Mouse (Mus musculus) small intestine, adult 2 months (tissue): ENCODE measurements around the gene Capg. TPM values are rescaled to one million over a fixed set of nuclear protein-coding genes. Genes with fewer than 3 reads are reported as not detected.

Experiments used
- H3K27ac ChIP-seq: fragments of 200-500 bp; 2 replicates; pipeline ENCODE4 v1.5.1; 2012; ENCODE audit warnings: low read depth, low read length, control low read depth, inconsistent platforms; ENCODE audit not compliant: insufficient read depth
- H3K27me3 ChIP-seq: fragments of 200-500 bp; 2 replicates; pipeline ENCODE4 v1.6.1; 2012; ENCODE audit warnings: mild to moderate bottlenecking, moderate library complexity, low read length, inconsistent platforms; ENCODE audit not compliant: control insufficient read depth, insufficient read depth
- H3K36me3 ChIP-seq: fragments of 200-500 bp; 2 replicates; pipeline ENCODE4 v1.6.1; 2012; ENCODE audit warnings: mild to moderate bottlenecking, low read length, control low read depth, inconsistent platforms; ENCODE audit not compliant: control insufficient read depth, insufficient read depth
- H3K4me1 ChIP-seq: fragments of 200-500 bp; 2 replicates; pipeline ENCODE4 v1.6.1; 2012; ENCODE audit warnings: low read length, inconsistent platforms, mixed read lengths; ENCODE audit not compliant: control insufficient read depth, insufficient read depth, insufficient read length
- H3K4me3 ChIP-seq: fragments of 200-500 bp; 2 replicates; pipeline ENCODE4 v1.5.1; 2012; ENCODE audit warnings: low read depth, mild to moderate bottlenecking, control low read depth, inconsistent platforms, low read length, moderate library complexity
- CTCF ChIP-seq: fragments of 200-500 bp; IDR thresholded peaks from 2 replicates; pipeline ENCODE4 v1.5.1; 2012; ENCODE audit warnings: low read depth, mild to moderate bottlenecking, control low read depth, inconsistent platforms, low read length, moderate library complexity, mixed read lengths; ENCODE audit not compliant: insufficient replicate concordance, insufficient read length; ENCODE audit errors: extremely low read depth
- POLR2A ChIP-seq: fragments of 200-500 bp; IDR thresholded peaks from 2 replicates; pipeline ENCODE4 v1.6.1; 2012; ENCODE audit warnings: low read depth, mild to moderate bottlenecking, control low read depth, inconsistent platforms, low read length, moderate library complexity
- WGBS: fragments of 180-500 bp; shearing (Covaris S2); methylation state at CpG from one replicate; pipeline ENCODE4 v1.1.7; 2018; 5-methylcytosine and 5-hydroxymethylcytosine counted together
- polyA plus RNA-seq: library from polyadenylated mRNA; depleted of rRNA; stranded (reverse); fragments of >200 nt; gene quantifications from 2 replicates; pipeline ENCODE4 v1.2.3, GENCODE M21; 2012

Gene Capg
- polyA plus RNA-seq, 1 experiment: 17.5 TPM

- Histone ChIP-seq H3K36me3 (peaks cover 2% of the 10 kb centered on the region; the same call in 1 of the 2 replicates), H3K27me3 (no peaks in the 10 kb centered on the region), H3K27ac (no peak overlapping the region), H3K4me1 (no peaks in the 10 kb centered on the region; the same call in 1 of the 2 replicates), H3K4me3 (no peak overlapping the region)
- TF ChIP-seq POLR2A (no peak), CTCF (no peak)
- 75% methylated on average over 6 of the region's 6 CpGs for WGBS
These were observed 18.3 kb downstream of the Capg start for GRCm38 (mm10) chr6:72562486-72562885.

DNA sequence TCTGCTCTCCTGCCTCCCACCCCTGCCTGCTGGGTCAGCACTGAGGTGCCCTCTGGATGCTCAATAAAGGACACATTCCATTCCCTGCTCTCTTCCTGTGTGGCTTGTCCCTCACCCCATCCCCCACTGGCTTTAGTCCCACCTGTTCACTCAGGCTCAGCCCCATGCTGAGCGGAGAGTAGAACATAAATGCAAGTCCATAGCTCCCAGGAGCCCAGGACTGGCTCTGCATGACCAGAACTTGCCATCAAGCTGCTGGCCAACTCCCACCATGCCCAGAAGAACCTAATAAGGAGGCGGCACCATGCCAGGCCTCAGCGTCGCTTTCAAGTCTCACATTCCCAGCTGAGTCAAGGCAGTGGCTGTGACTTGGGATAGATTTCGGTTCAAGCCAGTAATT lies 18.7 kb downstream of the Capg start:
- Histone ChIP-seq H3K27ac (no peak overlapping the region), H3K27me3 (no peaks in the 10 kb centered on the region), H3K4me1 (no peaks in the 10 kb centered on the region; the same call in 1 of the 2 replicates), H3K4me3 (no peak overlapping the region), H3K36me3 (peaks cover 3% of the 10 kb centered on the region)
- TF ChIP-seq POLR2A (no peak), CTCF (no peak)
- 91% methylated on average over 5 of the region's 5 CpGs for WGBS

DNA sequence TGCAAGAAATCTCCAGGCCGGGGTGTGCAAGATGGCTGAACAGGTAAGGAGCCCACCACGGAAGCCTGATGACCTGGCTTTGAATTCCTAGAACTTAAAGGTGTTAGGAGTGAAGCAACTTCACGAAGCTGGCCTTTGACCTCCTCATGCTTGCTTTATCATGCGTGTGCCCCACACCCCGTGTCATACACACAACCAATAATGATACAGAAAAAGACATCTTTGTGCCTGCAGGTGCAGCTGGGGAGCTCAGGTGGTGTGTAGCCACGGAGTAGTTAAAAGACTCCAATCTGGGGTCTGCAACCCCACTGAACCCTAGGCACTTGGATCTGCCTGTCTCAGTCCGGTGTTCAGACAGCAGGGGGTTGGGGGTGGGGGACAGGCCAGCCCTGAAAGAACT lies 21.3 kb downstream of the Capg start:
- no peaks in the 10 kb centered on the region; the same call in 1 of the 2 replicates for H3K4me1 ChIP-seq

GRCm38 (mm10) chr6:72566044-72566443 lies 21.9 kb downstream of the Capg start:
- H3K27me3 ChIP-seq: no peaks in the 10 kb centered on the region
- WGBS: 9% methylated on average over 4 of the region's 4 CpGs
- TF ChIP-seq POLR2A (no peak), CTCF (peak; percentile 81)
- no peak overlapping the region for H3K4me3 ChIP-seq
- H3K27ac ChIP-seq: no peak overlapping the region
- no peaks in the 10 kb centered on the region; the same call in 1 of the 2 replicates for H3K4me1 ChIP-seq
- peaks cover 6% of the 10 kb centered on the region for H3K36me3 ChIP-seq

More for the DNA sequence above, 21.3 kb downstream of the Capg start:
- H3K36me3 ChIP-seq: peaks cover 7% of the 10 kb centered on the region
- H3K27me3 ChIP-seq: no peaks in the 10 kb centered on the region
- no peak overlapping the region for H3K4me3 ChIP-seq
- 39% methylated on average over 7 of the region's 7 CpGs for WGBS
- TF ChIP-seq CTCF: no peak
- no peak overlapping the region for H3K27ac ChIP-seq

- Histone ChIP-seq H3K27ac (no peak overlapping the region), H3K36me3 (peaks cover 7% of the 10 kb centered on the region), H3K4me1 (no peaks in the 10 kb centered on the region; the same call in 1 of the 2 replicates), H3K27me3 (no peaks in the 10 kb centered on the region), H3K4me3 (no peak overlapping the region)
- 60% methylated on average over 5 of the region's 5 CpGs for WGBS
- TF ChIP-seq POLR2A (no peak), CTCF (peak; percentile 20; the same call in 1 of the 2 replicates)
These were observed 23.3 kb downstream of the Capg start for GRCm38 (mm10) chr6:72567508-72567907.

DNA sequence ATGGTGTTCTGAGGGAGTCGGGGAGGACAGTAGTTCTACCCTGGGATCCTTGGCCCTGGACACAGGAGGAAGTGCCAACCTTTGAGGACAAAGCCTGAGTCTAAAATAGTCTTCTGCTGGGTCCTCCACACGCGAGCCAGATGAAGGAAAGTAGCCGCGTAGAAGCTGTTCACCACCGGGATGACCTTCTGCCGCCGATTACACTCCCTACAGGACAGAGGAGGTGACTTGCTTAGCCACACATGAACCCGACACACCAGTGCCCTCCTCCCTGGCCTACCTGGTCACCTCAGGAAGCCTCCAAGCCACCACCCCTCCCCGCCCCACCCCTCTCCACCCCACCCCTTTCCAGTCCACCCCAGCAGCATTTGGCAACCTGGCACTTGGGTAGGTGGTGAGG lies 24.5 kb downstream of the Capg start:
- 89% methylated on average over 10 of the region's 10 CpGs for WGBS

DNA sequence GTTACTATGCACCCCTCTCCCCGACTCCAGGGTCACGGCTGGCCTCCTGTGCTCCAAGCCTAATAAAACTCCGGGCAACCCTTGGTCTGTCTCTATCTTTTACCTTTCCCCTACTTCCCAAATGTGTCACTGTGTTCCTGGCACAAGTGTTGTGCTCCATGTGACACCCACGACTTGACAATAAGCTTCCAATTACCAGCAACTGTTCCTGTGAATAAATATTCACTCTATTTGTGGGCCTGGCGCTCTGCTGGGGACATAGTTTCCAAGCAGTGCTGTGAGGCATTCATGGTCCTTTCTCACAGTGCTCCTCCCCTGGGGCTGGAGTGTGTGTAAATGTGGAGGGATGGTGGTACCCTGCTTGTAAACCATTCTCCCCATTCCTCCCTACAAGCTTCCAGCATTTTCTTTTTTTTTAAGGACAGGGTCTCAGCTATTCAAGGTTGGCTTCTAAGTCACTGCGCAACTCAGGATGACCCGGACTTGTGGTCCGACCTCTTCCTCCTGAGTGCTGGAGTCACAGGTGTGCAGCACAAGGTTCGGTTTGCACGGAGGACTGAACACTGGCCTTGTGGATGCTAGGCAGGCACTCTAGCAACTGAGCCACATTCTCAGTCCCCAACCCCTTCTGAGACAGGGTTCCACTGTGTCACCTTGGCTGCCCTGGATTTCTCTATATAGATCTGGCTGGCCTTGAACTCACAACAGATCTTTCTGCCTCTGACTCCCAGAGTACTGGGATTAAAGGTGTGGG lies 26.6 kb downstream of the Capg start:
- Histone ChIP-seq H3K4me1 (no peaks in the 10 kb centered on the region), H3K4me3 (no peak overlapping the region), H3K27ac (no peak overlapping the region), H3K36me3 (peaks cover 14% of the 10 kb centered on the region), H3K27me3 (no peaks in the 10 kb centered on the region)
- TF ChIP-seq POLR2A (no peak), CTCF (no peak)
- 64% methylated on average over 10 of the region's 10 CpGs for WGBS

More for the DNA sequence above, 24.5 kb downstream of the Capg start:
- no peak for TF ChIP-seq POLR2A
- no peak for TF ChIP-seq CTCF
- no peak overlapping the region for H3K4me3 ChIP-seq
- H3K4me1 ChIP-seq: no peaks in the 10 kb centered on the region; the same call in 1 of the 2 replicates
- H3K27ac ChIP-seq: no peak overlapping the region
- no peaks in the 10 kb centered on the region for H3K27me3 ChIP-seq
- H3K36me3 ChIP-seq: peaks cover 10% of the 10 kb centered on the region

DNA sequence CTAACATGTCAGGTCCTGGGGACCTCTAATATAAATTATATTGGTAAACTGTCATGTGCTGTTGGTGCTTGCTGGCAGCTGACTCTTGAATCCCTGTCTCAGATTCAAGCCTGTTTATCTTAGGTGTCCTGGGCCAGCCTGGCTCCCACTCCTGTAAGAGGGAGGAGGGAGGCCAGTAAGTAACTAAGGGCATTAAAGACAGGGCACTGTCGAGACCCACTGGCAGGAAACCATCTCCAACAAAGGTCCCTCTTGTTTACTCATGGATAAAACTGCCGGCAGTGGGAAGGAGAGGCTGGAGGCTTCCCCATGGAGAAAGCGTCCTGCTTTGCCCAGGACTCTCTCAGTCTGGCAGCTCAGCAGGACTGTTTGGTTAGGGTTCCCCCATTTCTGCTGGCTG lies 27.6 kb downstream of the Capg start:
- TF ChIP-seq CTCF (no peak), POLR2A (no peak)
- H3K27me3 ChIP-seq: no peaks in the 10 kb centered on the region
- no peaks in the 10 kb centered on the region for H3K4me1 ChIP-seq
- peaks cover 15% of the 10 kb centered on the region for H3K36me3 ChIP-seq
- no peak overlapping the region for H3K4me3 ChIP-seq
- WGBS: 52% methylated on average over 3 of the region's 3 CpGs
- H3K27ac ChIP-seq: no peak overlapping the region
